Mouse (Mus musculus) bone marrow macrophage, adult 2 months (primary cell): ENCODE measurements around the gene Tep1.

Experiments
- CTCF ChIP-seq: IDR thresholded peaks from 2 replicates; pipeline ENCODE4 v1.5.1; 2012; ENCODE audit warnings: low read depth, mild to moderate bottlenecking, low read length, moderate library complexity
- POLR2A ChIP-seq: IDR thresholded peaks from 2 replicates; pipeline ENCODE4 v1.6.1; 2012; ENCODE audit warnings: mild to moderate bottlenecking, low read depth, low read length, borderline replicate concordance

DNA sequence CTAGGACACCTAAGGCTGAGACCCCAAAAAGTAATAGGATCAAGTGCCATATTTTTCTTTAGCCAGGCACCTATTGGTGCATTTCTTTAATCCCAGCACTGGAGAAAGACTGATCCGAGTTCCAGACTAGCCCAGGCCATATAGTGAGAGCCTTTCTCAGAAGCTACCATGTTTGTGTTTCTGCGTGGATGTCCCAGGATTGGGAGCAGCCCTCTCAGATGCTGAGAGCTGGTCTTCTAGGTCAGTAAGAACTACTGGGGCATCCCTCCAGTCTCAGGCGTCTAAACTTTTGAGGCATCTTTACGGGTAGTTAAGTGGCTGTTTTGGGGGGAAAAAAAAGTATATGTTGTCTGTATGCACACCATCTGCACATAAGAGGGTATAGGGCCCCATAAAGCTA lies 74.4 kb downstream of the Tep1 start:
- TF ChIP-seq CTCF (no peak), POLR2A (no peak)
